Mouse (Mus musculus): Measurements from ENCODE around the gene Endov.

DNA sequence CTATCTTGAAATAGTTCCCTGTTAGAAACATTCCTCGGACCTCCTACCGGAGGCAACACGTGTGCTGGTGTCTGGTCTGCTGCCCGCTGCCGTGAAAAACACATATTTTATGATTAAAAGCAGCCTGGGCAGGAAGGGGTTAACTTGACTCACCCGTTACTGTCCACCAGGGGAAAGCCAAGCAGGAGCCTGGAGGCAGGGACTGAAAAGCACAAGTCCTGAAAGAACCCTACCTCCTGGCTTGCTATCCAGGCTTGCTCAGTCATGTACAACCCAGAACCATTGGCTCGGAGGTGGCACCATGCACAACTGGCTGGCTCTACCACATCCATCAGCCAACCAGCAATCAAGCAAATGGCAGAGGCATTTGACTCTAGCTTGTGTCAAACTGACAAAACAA lies 42.6 kb downstream of the Endov start:
- TF ChIP-seq CTCF (IDR thresholded peaks at IDR 0.05; ENCODE audit: insufficient read depth, low read length) (no peak), POLR2A (IDR thresholded peaks at IDR 0.05; ENCODE audit: borderline replicate concordance, extremely low read depth, low read depth, low read length) (no peak)

All from lung, adult 2 months (tissue).